Mouse (Mus musculus): Measurements from ENCODE around the gene Espl1. TPM values are rescaled to one million over a fixed set of nuclear protein-coding genes. Genes with fewer than 3 reads are reported as not detected.

The Espl1 gene
- polyA plus RNA-seq, 1 experiment from 2014 or later: 45.9 TPM

GRCm38 (mm10) chr15:102273982-102274716, 21.9 kb upstream of the Espl1 start:
- Histone ChIP-seq H3K27ac (ENCODE audit: low read depth) (no peak overlapping the region), H3K9me3 (ENCODE audit: low read depth, low read length) (no peaks in the 10 kb centered on the region), H3K4me3 (ENCODE audit: low read depth, low read length) (no peak overlapping the region), H3K36me3 (ENCODE audit: insufficient read depth) (no peaks in the 10 kb centered on the region), H3K9ac (no peak overlapping the region), H3K27me3 (ENCODE audit: insufficient read depth, low read length) (no peaks in the 10 kb centered on the region), H3K4me1 (ENCODE audit: insufficient read depth) (peaks cover 8% of the 10 kb centered on the region), H3K4me2 (no peak overlapping the region)
- DNase-seq (no peak), ATAC-seq (ENCODE audit: insufficient read depth) (no peak)
- TF ChIP-seq CTCF (IDR thresholded peaks at IDR 0.05; ENCODE audit: low read depth): peak; percentile 40
- 63% methylated on average over 6 of the region's 6 CpGs for WGBS

GRCm38 (mm10) chr15:102278726-102279091, 17.4 kb upstream of the Espl1 start:
- ATAC-seq (ENCODE audit: insufficient read depth) (peak; percentile 5; the same call in 1 of the 2 replicates), DNase-seq (no peak)
- no peak for TF ChIP-seq CTCF (IDR thresholded peaks at IDR 0.05; ENCODE audit: low read depth)
- Histone ChIP-seq H3K4me3 (ENCODE audit: low read depth, low read length) (peak overlapping the region; percentile 83), H3K9me3 (ENCODE audit: low read depth, low read length) (no peaks in the 10 kb centered on the region), H3K27me3 (ENCODE audit: insufficient read depth, low read length) (no peaks in the 10 kb centered on the region), H3K9ac (peak overlapping the region; percentile 72), H3K27ac (ENCODE audit: low read depth) (peak overlapping the region; percentile 80), H3K4me1 (ENCODE audit: insufficient read depth) (0 out of 2 replicates have a peak, but pooled peaks cover 7% of the 10 kb centered on the region), H3K36me3 (ENCODE audit: insufficient read depth) (peaks cover 22% of the 10 kb centered on the region), H3K4me2 (peak overlapping the region; percentile 89)
- 28% methylated on average over 7 of the region's 7 CpGs for WGBS

GRCm38 (mm10) chr15:102279092-102279782, 16.8 kb upstream of the Espl1 start, which contains the start of gene Mfsd5:
TSS of gene Mfsd5 (plus strand) at chr15:102279454.
- TF ChIP-seq CTCF (IDR thresholded peaks at IDR 0.05; ENCODE audit: low read depth): peak; percentile 43
- ATAC-seq (ENCODE audit: insufficient read depth) (peak; percentile 96), DNase-seq (peak; percentile 97)
- peak within 1 kb of the TSS; percentile 83 for H3K4me3 ChIP-seq (ENCODE audit: low read depth, low read length)
- WGBS: under 1% methylated on average over 65 of the region's 65 CpGs
- H3K27ac ChIP-seq (ENCODE audit: low read depth): peak within 1 kb of the TSS; percentile 83
- peak within 1 kb of the TSS; percentile 72 for H3K9ac ChIP-seq
- no peaks in the 10 kb centered on the region for H3K9me3 ChIP-seq (ENCODE audit: low read depth, low read length)
- peaks cover 22% of the 10 kb centered on the region for H3K36me3 ChIP-seq (ENCODE audit: insufficient read depth)
- H3K27me3 ChIP-seq (ENCODE audit: insufficient read depth, low read length): no peaks in the 10 kb centered on the region
- H3K4me1 ChIP-seq (ENCODE audit: insufficient read depth): 0 out of 2 replicates have a peak, but pooled peaks cover 7% of the 10 kb centered on the region
- peak within 1 kb of the TSS; percentile 89 for H3K4me2 ChIP-seq

- Histone ChIP-seq H3K9me3 (ENCODE audit: low read depth, low read length) (no peaks in the 10 kb centered on the region), H3K4me2 (peak overlapping the region; percentile 89), H3K4me1 (ENCODE audit: insufficient read depth) (peaks cover 8% of the 10 kb centered on the region; the same call in 1 of the 2 replicates), H3K27me3 (ENCODE audit: insufficient read depth, low read length) (no peaks in the 10 kb centered on the region), H3K4me3 (ENCODE audit: low read depth, low read length) (peak overlapping the region; percentile 83), H3K27ac (ENCODE audit: low read depth) (peak overlapping the region; percentile 83), H3K9ac (peak overlapping the region; percentile 72), H3K36me3 (ENCODE audit: insufficient read depth) (peaks cover 22% of the 10 kb centered on the region)
- TF ChIP-seq CTCF (IDR thresholded peaks at IDR 0.05; ENCODE audit: low read depth): no peak
- no peak for DNase-seq
- peak; percentile 25 for ATAC-seq (ENCODE audit: insufficient read depth)
- WGBS: 24% methylated on average over 13 of the region's 13 CpGs
These were observed 16.1 kb upstream of the Espl1 start for GRCm38 (mm10) chr15:102279783-102280520.

- H3K27me3 ChIP-seq (ENCODE audit: insufficient read depth, low read length): no peaks in the 10 kb centered on the region
- no peak overlapping the region for H3K27ac ChIP-seq (ENCODE audit: low read depth)
- peak overlapping the region; percentile 72; the same call in 1 of the 2 replicates for H3K9ac ChIP-seq
- peak overlapping the region; percentile 89 for H3K4me2 ChIP-seq
- peaks cover 22% of the 10 kb centered on the region for H3K36me3 ChIP-seq (ENCODE audit: insufficient read depth)
- DNase-seq (no peak), ATAC-seq (ENCODE audit: insufficient read depth) (no peak)
- no peaks in the 10 kb centered on the region for H3K9me3 ChIP-seq (ENCODE audit: low read depth, low read length)
- H3K4me3 ChIP-seq (ENCODE audit: low read depth, low read length): peak overlapping the region; percentile 83; the same call in 1 of the 2 replicates
- WGBS: 91% methylated on average over 19 of the region's 19 CpGs
- H3K4me1 ChIP-seq (ENCODE audit: insufficient read depth): peaks cover 11% of the 10 kb centered on the region; the same call in 1 of the 2 replicates
- TF ChIP-seq CTCF (IDR thresholded peaks at IDR 0.05; ENCODE audit: low read depth): no peak
These were observed 15.4 kb upstream of the Espl1 start for GRCm38 (mm10) chr15:102280623-102281022.

- H3K4me2 ChIP-seq: no peak overlapping the region
These were observed 13.4 kb upstream of the Espl1 start for GRCm38 (mm10) chr15:102282463-102283292.

More at GRCm38 (mm10) chr15:102282463-102283292, 13.4 kb upstream of the Espl1 start:
- peaks cover 11% of the 10 kb centered on the region; the same call in 1 of the 2 replicates for H3K4me1 ChIP-seq (ENCODE audit: insufficient read depth)
- no peaks in the 10 kb centered on the region for H3K27me3 ChIP-seq (ENCODE audit: insufficient read depth, low read length)
- no peak for ATAC-seq (ENCODE audit: insufficient read depth)
- no peaks in the 10 kb centered on the region for H3K9me3 ChIP-seq (ENCODE audit: low read depth, low read length)
- WGBS: 79% methylated on average over 8 of the region's 8 CpGs
- no peak for TF ChIP-seq CTCF (IDR thresholded peaks at IDR 0.05; ENCODE audit: low read depth)
- H3K27ac ChIP-seq (ENCODE audit: low read depth): no peak overlapping the region
- peaks cover 22% of the 10 kb centered on the region for H3K36me3 ChIP-seq (ENCODE audit: insufficient read depth)
- no peak overlapping the region for H3K4me3 ChIP-seq (ENCODE audit: low read depth, low read length)
- DNase-seq: no peak
- no peak overlapping the region for H3K9ac ChIP-seq
